Mouse (Mus musculus): ENCODE data around the gene Sox8. TPM values are rescaled to one million over a fixed set of nuclear protein-coding genes. Genes with fewer than 3 reads are reported as not detected.
A peak's percentile ranks its signal among the peaks of the same experiment; 100 is the strongest.

The Sox8 gene
- total RNA-seq, 1 experiment from 2014 or later = 1.2 TPM

GRCm38 (mm10) chr17:25583858-25584257, 13.4 kb upstream of the Sox8 start:
- ATAC-seq (replicated peaks; ENCODE audit: insufficient number of reproducible peaks, low FRiP score, low TSS enrichment, poor library complexity, severe bottlenecking) = peak; percentile 73

DNA sequence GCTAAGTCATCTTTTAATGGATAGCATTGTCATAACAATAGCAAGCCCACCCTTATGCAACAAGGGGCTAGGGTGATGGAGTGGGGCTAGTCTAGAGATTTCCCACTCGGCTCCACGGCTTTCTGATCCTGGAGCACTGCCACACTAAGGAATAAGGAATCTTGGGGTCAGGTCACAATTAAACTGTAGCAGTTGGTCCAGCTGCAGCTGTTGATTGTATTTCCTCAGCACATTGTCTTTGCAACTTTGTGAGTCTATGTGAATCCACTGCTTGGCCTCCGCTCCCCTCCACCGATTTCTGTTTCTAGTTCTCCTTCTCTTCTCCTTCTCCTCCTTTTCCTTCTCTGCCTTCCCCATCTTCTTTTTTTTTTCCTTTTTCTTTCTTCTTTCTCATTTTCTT, 12.6 kb upstream of the Sox8 start:
- ATAC-seq (replicated peaks; ENCODE audit: insufficient number of reproducible peaks, low FRiP score, low TSS enrichment, poor library complexity, severe bottlenecking) = no peak

DNA sequence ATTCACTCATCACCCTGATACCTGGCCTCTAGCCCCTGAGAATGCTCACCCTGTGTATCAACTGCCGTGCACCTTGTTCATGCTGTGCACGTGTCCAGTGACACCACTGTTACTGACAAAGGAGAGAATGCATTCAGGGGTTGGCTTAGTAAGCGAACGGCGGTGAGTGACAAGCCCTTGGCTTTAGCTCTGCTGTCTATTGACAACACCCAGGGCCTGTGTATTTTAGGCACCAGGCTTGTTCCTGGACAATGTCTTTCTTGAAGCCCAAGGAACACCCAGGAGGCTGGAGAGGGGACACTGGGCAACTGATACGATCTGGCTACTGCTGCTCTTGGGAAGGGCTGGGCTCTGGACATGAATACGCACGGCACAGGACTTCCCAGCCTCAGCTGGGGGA, 11.6 kb upstream of the Sox8 start:
- ATAC-seq (replicated peaks; ENCODE audit: insufficient number of reproducible peaks, low FRiP score, low TSS enrichment, poor library complexity, severe bottlenecking) = no peak

- no peak for ATAC-seq (replicated peaks; ENCODE audit: insufficient number of reproducible peaks, low FRiP score, low TSS enrichment, poor library complexity, severe bottlenecking)
Observed at GRCm38 (mm10) chr17:25579332-25580047, 9.0 kb upstream of the Sox8 start.

DNA sequence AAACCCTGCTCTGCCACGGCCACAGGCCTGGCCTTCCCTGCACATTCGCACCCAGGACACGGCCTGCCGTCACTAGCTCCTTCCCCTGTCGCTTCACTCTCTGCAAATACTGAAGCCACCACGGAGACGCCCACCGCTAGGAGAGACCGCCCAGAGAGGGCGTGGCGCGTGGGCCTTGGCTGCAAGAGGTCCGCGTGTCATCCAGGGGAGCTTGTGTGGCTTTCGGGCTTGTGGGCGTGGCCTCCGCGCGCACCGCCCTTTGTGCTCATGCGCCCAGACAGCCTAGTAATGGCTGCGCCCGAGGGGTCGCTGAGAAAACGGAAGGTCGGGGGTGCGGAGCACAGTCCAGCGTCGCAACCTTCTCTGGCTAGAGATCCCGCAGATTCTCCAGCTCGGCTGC, 8.4 kb upstream of the Sox8 start, which contains the start of gene Lmf1:
Lmf1 (plus strand) TSS at position 166 of the 400 bp plus-strand sequence.
- ATAC-seq (replicated peaks; ENCODE audit: insufficient number of reproducible peaks, low FRiP score, low TSS enrichment, poor library complexity, severe bottlenecking) = peak; percentile 98

DNA sequence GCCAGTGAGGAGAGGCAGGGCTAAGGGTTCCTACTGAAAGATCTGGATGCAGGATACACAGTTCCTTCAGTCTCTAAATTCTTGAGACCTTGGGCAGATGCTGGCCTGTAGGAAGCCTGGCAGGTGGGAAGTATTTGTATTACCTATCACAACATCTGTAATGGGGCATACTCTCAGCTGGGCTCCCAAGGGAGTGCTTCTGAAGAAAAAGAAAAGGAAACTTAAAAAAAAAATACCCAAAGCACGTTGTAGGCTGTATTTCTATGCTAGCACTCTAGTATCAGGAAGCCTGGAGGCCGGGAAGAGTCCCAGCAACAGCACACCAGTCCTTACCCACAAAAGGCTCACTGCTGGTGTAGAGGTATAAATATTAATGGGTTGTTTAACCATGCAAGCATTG, 7.2 kb upstream of the Sox8 start:
- ATAC-seq (replicated peaks; ENCODE audit: insufficient number of reproducible peaks, low FRiP score, low TSS enrichment, poor library complexity, severe bottlenecking) = no peak

DNA sequence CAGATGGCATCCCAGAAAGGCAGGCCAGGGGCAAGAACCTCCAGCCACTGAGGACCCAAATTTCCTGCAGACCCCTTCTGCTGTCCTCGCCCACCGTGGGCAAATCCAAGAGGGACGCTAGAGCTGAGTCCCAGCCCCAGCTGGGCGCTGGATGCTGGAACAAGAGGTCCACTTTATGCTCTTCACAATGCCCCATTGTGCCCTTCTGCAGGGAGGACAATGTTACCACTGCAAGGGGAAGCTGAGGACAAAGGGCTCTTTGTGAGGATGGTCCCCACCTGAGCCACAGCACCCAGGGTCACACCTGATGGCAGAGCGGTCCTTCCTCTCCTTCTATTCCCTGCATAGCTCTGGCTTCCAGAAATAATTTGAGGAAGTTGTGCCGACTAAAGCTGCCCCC, 6.8 kb upstream of the Sox8 start:
- ATAC-seq (replicated peaks; ENCODE audit: insufficient number of reproducible peaks, low FRiP score, low TSS enrichment, poor library complexity, severe bottlenecking) = no peak

DNA sequence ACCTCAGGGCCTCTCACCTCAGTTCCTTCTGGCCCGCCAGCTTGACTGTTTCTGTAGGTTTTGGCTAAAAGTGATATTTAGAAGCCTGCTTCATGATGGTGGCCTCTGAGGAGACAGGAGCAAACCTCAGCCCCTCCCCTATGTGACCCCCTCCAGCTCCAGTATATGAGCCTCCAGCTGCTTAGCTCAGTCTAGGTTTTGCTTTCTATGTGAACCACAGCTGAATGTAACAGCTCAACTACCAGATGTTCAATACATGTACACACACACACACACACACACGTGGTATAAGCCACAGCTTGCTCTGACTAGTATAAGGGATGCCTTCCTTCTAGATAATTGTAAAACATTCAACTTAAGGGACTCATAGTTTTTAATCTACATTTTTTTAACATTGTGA, 5.5 kb upstream of the Sox8 start:
- ATAC-seq (replicated peaks; ENCODE audit: insufficient number of reproducible peaks, low FRiP score, low TSS enrichment, poor library complexity, severe bottlenecking) = no peak

DNA sequence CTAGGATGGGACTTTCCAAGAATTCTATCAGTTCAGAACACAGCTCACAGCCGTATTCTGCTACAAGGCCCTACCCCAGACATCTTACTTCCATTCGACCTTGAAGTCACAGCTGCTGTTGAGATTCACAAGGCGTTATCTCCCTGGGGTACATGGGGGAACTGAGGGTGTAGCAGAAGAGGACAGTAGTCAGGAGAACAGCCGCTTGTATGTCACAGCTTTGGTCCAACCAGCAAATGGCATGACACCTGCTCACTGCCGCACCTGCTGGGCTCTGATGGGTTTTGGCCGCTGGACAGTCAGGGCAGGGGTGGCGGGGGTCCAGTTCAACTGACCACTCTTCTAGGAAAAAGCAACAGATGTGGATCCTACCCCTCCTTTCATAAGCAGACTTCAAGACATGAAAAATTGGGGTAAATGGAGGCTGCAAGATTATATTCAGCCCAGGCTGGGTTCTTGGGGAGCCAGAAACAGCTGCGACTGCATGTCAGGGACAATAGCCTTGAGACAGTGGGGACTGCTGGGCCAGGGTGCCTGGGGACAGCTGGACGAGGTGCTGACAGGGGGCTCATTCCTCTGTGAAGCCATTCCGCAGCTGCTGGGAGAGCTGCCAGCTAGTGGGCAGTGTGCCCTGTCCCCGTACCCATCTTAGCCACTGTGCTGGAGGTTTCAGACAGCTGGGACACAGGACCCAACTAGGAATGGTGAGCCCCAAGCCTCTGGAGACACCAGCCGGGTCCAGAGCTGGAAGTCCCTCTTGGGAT, 4.9 kb upstream of the Sox8 start:
- ATAC-seq (replicated peaks; ENCODE audit: insufficient number of reproducible peaks, low FRiP score, low TSS enrichment, poor library complexity, severe bottlenecking) = no peak

GRCm38 (mm10) chr17:25571453-25571820, 951 bp upstream of the Sox8 start:
- ATAC-seq (replicated peaks; ENCODE audit: insufficient number of reproducible peaks, low FRiP score, low TSS enrichment, poor library complexity, severe bottlenecking) = no peak

- no peak for ATAC-seq (replicated peaks; ENCODE audit: insufficient number of reproducible peaks, low FRiP score, low TSS enrichment, poor library complexity, severe bottlenecking)
Observed at GRCm38 (mm10) chr17:25569833-25570647, 446 bp downstream of the Sox8 start.

DNA sequence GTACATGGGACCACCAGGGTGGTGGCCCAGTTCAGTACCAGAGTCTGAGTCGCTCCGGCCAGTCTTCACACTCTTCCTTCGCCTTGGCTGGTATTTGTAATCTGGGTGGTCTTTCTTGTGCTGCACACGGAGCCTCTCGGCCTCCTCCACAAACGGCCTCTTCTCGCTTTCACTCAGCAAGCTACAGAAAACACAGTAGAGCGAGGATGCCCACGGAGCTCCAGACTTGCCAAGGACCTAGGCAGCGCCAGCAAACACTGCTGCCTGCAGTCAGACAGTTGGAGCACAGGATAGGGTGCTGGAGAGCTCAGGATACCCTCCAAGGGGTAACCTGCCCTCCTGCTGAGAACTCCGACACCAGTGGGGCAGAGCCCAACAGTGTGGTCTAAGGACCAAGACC, 1.6 kb downstream of the Sox8 start:
- ATAC-seq (replicated peaks; ENCODE audit: insufficient number of reproducible peaks, low FRiP score, low TSS enrichment, poor library complexity, severe bottlenecking) = no peak

DNA sequence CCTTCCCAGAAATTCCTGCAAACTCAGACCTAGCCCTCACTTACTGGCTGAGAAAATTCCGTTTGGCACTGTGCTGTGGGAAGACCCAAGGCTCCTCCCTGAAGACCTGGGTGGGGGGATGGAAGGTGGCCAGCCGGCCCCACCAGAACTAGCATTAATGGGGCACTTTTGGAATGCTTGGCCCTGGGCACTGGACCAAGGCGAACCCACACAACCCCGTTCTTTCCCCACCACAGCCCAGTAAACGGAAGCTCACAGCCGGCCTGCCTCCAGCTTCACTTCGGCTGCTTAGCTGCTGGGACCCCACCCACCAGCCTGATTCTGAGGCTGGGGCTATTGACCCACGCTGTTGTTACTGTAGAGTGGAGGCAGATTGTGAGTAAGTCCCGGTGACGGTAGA, 2.3 kb downstream of the Sox8 start:
- no peak for ATAC-seq (replicated peaks; ENCODE audit: insufficient number of reproducible peaks, low FRiP score, low TSS enrichment, poor library complexity, severe bottlenecking)

DNA sequence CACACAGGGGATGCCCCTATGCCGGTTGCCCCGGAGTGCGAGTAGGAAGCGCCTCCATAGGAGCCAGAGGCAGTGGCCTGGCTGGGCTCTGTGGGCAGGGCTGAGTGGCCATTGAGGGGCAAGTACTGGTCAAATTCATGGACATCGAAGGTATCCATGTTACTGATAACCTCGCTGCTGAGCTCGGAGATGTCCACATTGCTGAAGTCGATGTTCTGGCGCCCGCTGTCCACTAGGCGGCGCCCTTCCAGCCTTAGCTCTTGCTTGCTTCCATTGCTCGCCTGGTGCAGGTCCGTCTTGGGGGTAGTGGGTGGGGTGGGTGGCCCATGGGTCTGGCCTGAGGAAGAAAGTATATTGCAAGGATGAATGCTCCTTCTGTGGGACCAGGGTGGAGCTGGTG, 2.7 kb downstream of the Sox8 start:
- ATAC-seq (replicated peaks; ENCODE audit: insufficient number of reproducible peaks, low FRiP score, low TSS enrichment, poor library complexity, severe bottlenecking) = peak; percentile 59; the same call in 1 of the 2 replicates

DNA sequence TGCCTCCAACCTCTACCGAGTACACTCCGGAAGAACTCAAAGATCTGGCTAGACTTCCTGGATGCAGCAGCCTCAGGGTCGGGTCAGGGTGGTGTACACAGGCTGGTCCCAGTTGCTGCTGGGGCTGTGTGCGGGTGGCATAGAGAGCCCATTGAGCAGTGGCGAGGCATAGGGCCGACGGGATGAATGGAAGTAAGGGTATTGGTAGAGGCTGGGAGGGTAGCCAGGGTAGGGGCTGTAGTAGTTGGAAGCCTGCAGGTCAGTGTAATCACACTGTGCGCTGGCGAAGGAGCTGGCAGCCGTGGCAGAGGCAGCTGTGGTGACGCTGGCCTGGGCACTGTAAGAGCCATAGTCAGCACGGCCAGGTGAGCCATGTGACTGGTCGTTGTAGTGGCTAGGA, 3.2 kb downstream of the Sox8 start:
- no peak for ATAC-seq (replicated peaks; ENCODE audit: insufficient number of reproducible peaks, low FRiP score, low TSS enrichment, poor library complexity, severe bottlenecking)

DNA sequence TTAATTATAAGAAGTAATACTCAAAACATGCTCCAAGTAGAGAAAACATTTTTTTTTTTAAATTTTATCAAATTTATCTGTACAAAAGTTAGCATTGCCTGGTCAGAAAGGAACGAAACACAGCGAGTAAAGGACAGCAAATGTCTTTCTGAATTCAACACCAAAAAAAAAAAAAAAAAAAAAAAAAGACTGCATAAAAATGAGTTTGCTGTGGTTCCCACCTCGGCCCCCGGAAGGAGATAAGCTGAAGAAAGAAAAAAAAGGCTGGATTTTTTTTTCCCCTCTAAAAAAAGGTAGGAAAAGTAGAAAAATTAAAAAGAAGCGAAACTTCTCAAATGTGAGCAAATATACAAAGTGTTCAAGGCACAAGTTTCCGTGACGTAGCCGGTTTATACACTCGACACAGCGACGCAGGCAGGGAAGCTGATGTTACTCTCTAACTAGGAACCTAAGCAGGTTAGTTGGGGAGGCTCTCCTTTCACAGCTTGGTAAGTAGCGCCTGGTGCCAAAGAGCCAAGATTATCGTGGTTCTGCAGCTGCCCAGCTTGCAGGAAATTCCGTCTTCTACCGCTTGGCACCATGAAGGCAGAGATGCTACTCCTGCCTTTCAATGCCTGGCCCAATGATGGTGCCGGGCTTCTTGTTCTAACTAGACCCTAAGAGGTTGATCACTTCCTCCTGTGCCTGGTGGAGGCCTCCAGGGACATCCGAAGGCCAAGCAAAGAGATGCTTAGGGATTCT, 4.5 kb downstream of the Sox8 start:
- no peak for ATAC-seq (replicated peaks; ENCODE audit: insufficient number of reproducible peaks, low FRiP score, low TSS enrichment, poor library complexity, severe bottlenecking)

GRCm38 (mm10) chr17:25565244-25565643, 5.2 kb downstream of the Sox8 start:
- no peak for ATAC-seq (replicated peaks; ENCODE audit: insufficient number of reproducible peaks, low FRiP score, low TSS enrichment, poor library complexity, severe bottlenecking)

GRCm38 (mm10) chr17:25564481-25564880, 6.0 kb downstream of the Sox8 start:
- no peak for ATAC-seq (replicated peaks; ENCODE audit: insufficient number of reproducible peaks, low FRiP score, low TSS enrichment, poor library complexity, severe bottlenecking)
